Mouse (Mus musculus) liver, adult 2 months (tissue): ENCODE measurements at regions not wholly inside any gene's neighbourhood (a gene's known extent, or its start where the extent isn't known, plus 50 kb on each side); places are given as distances from the start of the nearest gene placed in this dataset.

ENCODE experiments used
- CTCF ChIP-seq: fragments of 200-500 bp; IDR thresholded peaks from 2 replicates; pipeline ENCODE4 v1.5.1; 2011; ENCODE audit warnings: low read depth, low read length, control low read depth
- POLR2A ChIP-seq: fragments of 200-500 bp; IDR thresholded peaks from 2 replicates; pipeline ENCODE4 v1.6.1; 2011; ENCODE audit warnings: low read length, control low read depth; ENCODE audit not compliant: insufficient read depth; ENCODE audit errors: extremely low read depth

DNA sequence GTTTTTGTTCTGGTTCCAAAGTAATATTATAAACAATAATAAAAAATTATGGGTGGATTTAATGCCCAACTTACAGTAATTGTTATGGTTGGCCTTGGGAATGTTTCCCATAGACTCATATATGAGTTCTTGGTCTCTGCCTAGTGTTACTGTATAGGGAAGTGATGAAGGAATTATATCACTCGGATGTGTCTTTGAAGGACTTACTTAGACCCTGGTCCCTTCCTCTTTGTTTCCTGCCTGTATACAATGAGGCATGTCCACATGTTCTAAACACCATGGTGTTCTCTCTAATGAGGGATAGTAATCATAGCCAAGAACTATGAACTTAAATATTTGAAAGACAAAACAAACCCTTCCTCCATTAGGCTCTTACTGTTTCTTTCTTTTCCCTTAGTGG is 77.8 kb upstream of the Gucy1a1 start:
- TF ChIP-seq CTCF (no peak), POLR2A (no peak)
